Mouse (Mus musculus) inflammation-experienced regulatory T-cells (primary cell): Measurements from ENCODE around the gene Sept10. TPM values are rescaled to one million over a fixed set of nuclear protein-coding genes. Genes with fewer than 3 reads are reported as not detected.

Source experiments
- polyA plus RNA-seq, 2 experiments: library from polyadenylated mRNA; unstranded; fragments of 100-300 nt; shearing (Covaris generic); gene quantifications; one replicate each; pipeline ENCODE4 v1.2.1; 2017

Gene Sept10
- polyA plus RNA-seq = 1 to 10 TPM in 1 of 2 experiments, under 1 TPM in 1; 0.28 to 2.0 TPM

GRCm38 (mm10) chr10:59221473-59222270, at the start of gene Sept10, which contains the start of gene Sowahc:
Gene Sept10, minus strand, starts transcription at chr10:59221847.
Gene Sowahc, plus strand, starts transcription at chr10:59221953.

Other genes with a start within 250 kb of the Sept10 start
- under 1 TPM; 0.37 to 0.80 TPM for gene Sowahc, start 106 bp upstream of the Sept10 start, polyA plus RNA-seq
- 10 to 100 TPM; 45.8 to 67.5 TPM for gene P4ha1, start 101.4 kb upstream of the Sept10 start, polyA plus RNA-seq
- 100 to 1,000 TPM in 1 of 2 experiments, 10 to 100 TPM in 1; 77.1 to 116 TPM for gene Gm10273, start 173.8 kb upstream of the Sept10 start, polyA plus RNA-seq
- gene Pla2g12b, start 181.8 kb upstream of the Sept10 start, polyA plus RNA-seq = under 1 TPM; 0.48 to 0.53 TPM
- under 1 TPM in 1 of 2 experiments, not detected in 1; 0.12 TPM for gene Oit3, start 219.9 kb upstream of the Sept10 start, polyA plus RNA-seq